Mouse (Mus musculus) MEL (cell line): ENCODE data around the gene Cd200. TPM values are rescaled to one million over a fixed set of nuclear protein-coding genes. Genes with fewer than 3 reads are reported as not detected.

Source experiments
- DNase-seq: peaks from one replicate; pipeline ENCODE4 v3.0.0; 2011; ENCODE audit warnings: low read depth, low spot score
- H3K27ac ChIP-seq: 2 replicates; pipeline ENCODE4 v1.5.1; 2012; ENCODE audit warnings: low read depth, mild to moderate bottlenecking, control low read depth, low read length, moderate library complexity; ENCODE audit not compliant: control insufficient read depth
- H3K27me3 ChIP-seq, 2 experiments: fragments of 150-350 bp in 1 of 2; sonication (generic) in 1 of 2; 2 replicates each; pipeline ENCODE4 v1.6.1; 2012; ENCODE audit warnings: low read length in 2 of 2, mild to moderate bottlenecking in 2 of 2, improper control_type of control experiment in 1 of 2, moderate library complexity in 1 of 2; ENCODE audit not compliant: insufficient read depth in 2 of 2, control insufficient read depth in 1 of 2
- H3K36me3 ChIP-seq, 2 experiments: 2 replicates each; pipeline ENCODE4 v1.6.1; 2012 to 2014; ENCODE audit warnings: low read length in 2 of 2, improper control_type of control experiment in 1 of 2, inconsistent platforms in 1 of 2, mild to moderate bottlenecking in 1 of 2; ENCODE audit not compliant: insufficient read depth in 2 of 2, control insufficient read depth in 1 of 2
- H3K4me1 ChIP-seq, 2 experiments: fragments of 150-350 bp in 1 of 2; sonication (generic) in 1 of 2; 2 replicates each; pipeline ENCODE4 v1.6.1; 2012; ENCODE audit warnings: low read length in 2 of 2, improper control_type of control experiment in 1 of 2, mild to moderate bottlenecking in 1 of 2; ENCODE audit not compliant: insufficient read depth in 2 of 2, control insufficient read depth in 1 of 2
- H3K4me3 ChIP-seq, 2 experiments: fragments of 150-350 bp in 1 of 2; sonication (generic) in 1 of 2; 2 replicates each; pipeline ENCODE4 v1.5.1; 2012; ENCODE audit warnings: low read depth in 2 of 2, low read length in 2 of 2, mild to moderate bottlenecking in 2 of 2, moderate library complexity in 2 of 2, control low read depth in 1 of 2, improper control_type of control experiment in 1 of 2; ENCODE audit not compliant: control insufficient read depth in 1 of 2, insufficient read depth in 1 of 2
- H3K79me2 ChIP-seq: 2 replicates; pipeline ENCODE4 v1.6.1; 2012; ENCODE audit warnings: mild to moderate bottlenecking, low read length, moderate library complexity; ENCODE audit not compliant: control insufficient read depth, poor library complexity, insufficient read depth
- H3K9ac ChIP-seq: 2 replicates; pipeline ENCODE4 v1.6.1; 2012; ENCODE audit warnings: low read depth, mild to moderate bottlenecking, control low read depth, low read length, moderate library complexity; ENCODE audit not compliant: control insufficient read depth, poor library complexity, severe bottlenecking
- H3K9me3 ChIP-seq: fragments of 150-350 bp; sonication (generic); replicated peaks from 2 replicates; pipeline ENCODE4 v1.6.1; 2012; ENCODE audit warnings: mild to moderate bottlenecking, low read length, improper control_type of control experiment, moderate library complexity; ENCODE audit not compliant: insufficient read depth
- BHLHE40 ChIP-seq: IDR thresholded peaks from 2 replicates; pipeline ENCODE4 v1.6.1; 2012; ENCODE audit warnings: low read depth, mild to moderate bottlenecking, inconsistent platforms, low read length, improper control_type of control experiment, borderline replicate concordance
- CHD1 ChIP-seq: IDR thresholded peaks from 2 replicates; pipeline ENCODE4 v1.6.1; 2012; ENCODE audit warnings: low read depth, mild to moderate bottlenecking, inconsistent platforms, low read length, improper control_type of control experiment
- CHD2 ChIP-seq: IDR thresholded peaks from 2 replicates; pipeline ENCODE4 v1.6.1; 2011; ENCODE audit warnings: low read length, improper control_type of control experiment
- E2F4 ChIP-seq: IDR thresholded peaks from 2 replicates; pipeline ENCODE4 v1.6.1; 2011; ENCODE audit warnings: low read depth, low read length, improper control_type of control experiment, borderline replicate concordance
- EP300 ChIP-seq, 2 experiments: IDR thresholded peaks; 2 replicates each; pipeline ENCODE4 v1.6.1; 2011; ENCODE audit warnings: improper control_type of control experiment in 2 of 2, low read length in 2 of 2, low read depth in 1 of 2, mild to moderate bottlenecking in 1 of 2
- ETS1 ChIP-seq: IDR thresholded peaks from 2 replicates; pipeline ENCODE4 v1.6.1; 2012; ENCODE audit warnings: low read depth, mild to moderate bottlenecking, inconsistent platforms, low read length, improper control_type of control experiment, moderate library complexity
- HCFC1 ChIP-seq: IDR thresholded peaks from 2 replicates; pipeline ENCODE4 v1.6.1; 2012; ENCODE audit warnings: low read depth, mild to moderate bottlenecking, inconsistent platforms, low read length, improper control_type of control experiment, moderate library complexity
- MAFK ChIP-seq: IDR thresholded peaks from 2 replicates; pipeline ENCODE4 v1.6.1; 2011; ENCODE audit warnings: low read depth, mild to moderate bottlenecking, low read length, improper control_type of control experiment, borderline replicate concordance
- MAX ChIP-seq: IDR thresholded peaks from 2 replicates; pipeline ENCODE4 v1.6.1; 2011; ENCODE audit warnings: low read length, improper control_type of control experiment
- MAZ ChIP-seq: IDR thresholded peaks from 2 replicates; pipeline ENCODE4 v1.6.1; 2012; ENCODE audit warnings: low read depth, mild to moderate bottlenecking, inconsistent platforms, low read length, improper control_type of control experiment
- MYB ChIP-seq: IDR thresholded peaks from 2 replicates; pipeline ENCODE4 v1.6.1; 2011; ENCODE audit warnings: mild to moderate bottlenecking, low read depth, low read length, improper control_type of control experiment
- MYC ChIP-seq: IDR thresholded peaks from 2 replicates; pipeline ENCODE4 v1.6.1; 2011; ENCODE audit warnings: low read depth, mild to moderate bottlenecking, low read length, improper control_type of control experiment, moderate library complexity
- NELFE ChIP-seq: IDR thresholded peaks from 2 replicates; pipeline ENCODE4 v1.6.1; 2011; ENCODE audit warnings: low read depth, low read length, improper control_type of control experiment
- POLR2A ChIP-seq, 2 experiments: IDR thresholded peaks; 2 replicates each; pipeline ENCODE4 v1.6.1; 2011 to 2012; ENCODE audit warnings: low read length in 2 of 2, mild to moderate bottlenecking in 2 of 2, control low read depth in 1 of 2, improper control_type of control experiment in 1 of 2, low read depth in 1 of 2, moderate library complexity in 1 of 2; ENCODE audit not compliant: control insufficient read depth in 1 of 2, insufficient read depth in 1 of 2, poor library complexity in 1 of 2
- POLR2AphosphoS5 ChIP-seq: IDR thresholded peaks from 2 replicates; pipeline ENCODE4 v1.6.1; 2012; ENCODE audit warnings: low read depth, borderline replicate concordance, mild to moderate bottlenecking, inconsistent platforms, low read length, moderate library complexity, mixed read lengths
- RAD21 ChIP-seq: IDR thresholded peaks from 2 replicates; pipeline ENCODE4 v1.6.1; 2011; ENCODE audit warnings: mild to moderate bottlenecking, low read depth, low read length, improper control_type of control experiment
- SMC3 ChIP-seq: IDR thresholded peaks from 2 replicates; pipeline ENCODE4 v1.6.1; 2011; ENCODE audit warnings: low read depth, low read length, improper control_type of control experiment
- TAL1 ChIP-seq: IDR thresholded peaks from 2 replicates; pipeline ENCODE4 v1.6.1; 2012; ENCODE audit warnings: mild to moderate bottlenecking, inconsistent platforms, low read length, moderate library complexity, mixed read lengths
- UBTF ChIP-seq: IDR thresholded peaks from 2 replicates; pipeline ENCODE4 v1.6.1; 2012; ENCODE audit warnings: low read depth, mild to moderate bottlenecking, inconsistent platforms, low read length, improper control_type of control experiment, moderate library complexity, borderline replicate concordance; ENCODE audit not compliant: insufficient read depth
- ZC3H11A ChIP-seq: IDR thresholded peaks from 2 replicates; pipeline ENCODE4 v1.6.1; 2012; ENCODE audit warnings: low read depth, mild to moderate bottlenecking, inconsistent platforms, low read length, improper control_type of control experiment
- polyA plus RNA-seq, 2 experiments: library from polyadenylated mRNA; stranded (reverse) in 1 of 2; unstranded in 1 of 2; fragments of >175 nt in 1 of 2; fragments of >200 nt in 1 of 2; gene quantifications; 2 replicates each; pipeline versions ENCODE4 v1.2.1 to v1.2.4; 2012; ENCODE audit warnings: low replicate concordance in 2 of 2, low read depth in 1 of 2; ENCODE audit not compliant: insufficient read length in 2 of 2, insufficient read depth in 1 of 2, missing spikeins in 1 of 2
- total RNA-seq: library from RNA; depleted of rRNA; stranded (reverse); fragments of 300-350 nt; gene quantifications from 2 replicates; pipeline ENCODE4 v1.2.3, GENCODE M21; 2012

The Cd200 gene
- total and polyA plus RNA-seq, 3 experiments: not detected

DNA sequence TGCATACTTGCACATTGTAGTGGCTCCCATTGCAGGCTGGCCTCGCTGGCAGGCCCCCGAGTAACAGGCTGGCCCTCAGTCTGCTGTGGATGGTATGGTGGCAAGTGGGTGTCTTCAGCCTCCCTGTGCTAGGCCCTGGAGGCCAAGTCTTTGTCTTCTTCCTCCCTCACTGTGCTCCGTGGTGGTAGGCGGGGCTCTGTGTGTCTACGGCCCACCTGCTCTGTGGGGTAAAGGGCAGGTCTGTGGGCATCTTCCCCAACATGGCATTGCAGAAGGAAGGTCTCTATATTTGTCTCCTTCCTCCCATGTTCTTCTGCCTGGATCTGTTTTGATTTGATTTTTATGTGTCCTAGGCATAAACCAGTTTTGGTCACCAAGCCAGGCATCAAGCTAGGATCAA is 74.0 kb downstream of the Cd200 start:
- Histone ChIP-seq H3K9me3 (no peaks in the 10 kb centered on the region), H3K79me2 (no peaks in the 10 kb centered on the region), H3K4me1 (no peaks in the 10 kb centered on the region), H3K36me3 (no peaks in the 10 kb centered on the region), H3K27ac (no peak overlapping the region), H3K4me3 (no peak overlapping the region), H3K27me3 (no peaks in the 10 kb centered on the region), H3K9ac (no peak overlapping the region)
- no peak for DNase-seq
- TF ChIP-seq MAFK (no peak), UBTF (no peak), MAZ (no peak), CHD1 (no peak), EP300 (IDR thresholded peaks at IDR 0.05; ENCODE audit: low read depth in 1 of 2, low read length in 2 of 2) (no peak), MYB (no peak), POLR2AphosphoS5 (no peak), SMC3 (no peak)

- H3K9me3 ChIP-seq: no peaks in the 10 kb centered on the region
- TF ChIP-seq TAL1 (no peak), POLR2A (IDR thresholded peaks at IDR 0.05; ENCODE audit: control insufficient read depth in 1 of 2, insufficient read depth in 1 of 2, low read depth in 1 of 2, low read length in 2 of 2, poor library complexity in 1 of 2) (no peak), NELFE (no peak), HCFC1 (no peak), MAX (no peak), RAD21 (no peak), E2F4 (no peak), ZC3H11A (no peak), MAZ (no peak), BHLHE40 (no peak), CHD2 (no peak), MYC (no peak), ETS1 (no peak)
- no peaks in the 10 kb centered on the region for H3K4me1 ChIP-seq
- DNase-seq: no peak
- no peak overlapping the region for H3K4me3 ChIP-seq
- no peaks in the 10 kb centered on the region for H3K79me2 ChIP-seq
- no peaks in the 10 kb centered on the region for H3K27me3 ChIP-seq
- H3K27ac ChIP-seq: no peak overlapping the region
- no peak overlapping the region for H3K9ac ChIP-seq
- no peaks in the 10 kb centered on the region for H3K36me3 ChIP-seq
Measured at GRCm38 (mm10) chr16:45334376-45334765, 74.5 kb downstream of the Cd200 start.
